Mouse (Mus musculus) olfactory bulb, adult 2 months (tissue): ENCODE results near the gene Mok. TPM values are rescaled to one million over a fixed set of nuclear protein-coding genes. Genes with fewer than 3 reads are reported as not detected.

Source experiments
- H3K27ac ChIP-seq: fragments of 200-500 bp; 2 replicates; pipeline ENCODE4 v1.5.1; 2012; ENCODE audit warnings: low read depth, low read length; ENCODE audit not compliant: insufficient read depth
- H3K4me1 ChIP-seq: fragments of 200-500 bp; 2 replicates; pipeline ENCODE4 v1.6.1; 2012; ENCODE audit warnings: low read length; ENCODE audit not compliant: control insufficient read depth, insufficient read depth
- H3K4me3 ChIP-seq: fragments of 200-500 bp; 2 replicates; pipeline ENCODE4 v1.5.1; 2012; ENCODE audit warnings: mild to moderate bottlenecking, low read depth, low read length, moderate library complexity; ENCODE audit not compliant: insufficient read depth
- CTCF ChIP-seq: fragments of 200-500 bp; IDR thresholded peaks from 2 replicates; pipeline ENCODE4 v1.5.1; 2012; ENCODE audit warnings: low read depth, mild to moderate bottlenecking, low read length, moderate library complexity; ENCODE audit not compliant: insufficient read depth
- POLR2A ChIP-seq: fragments of 200-500 bp; IDR thresholded peaks from 2 replicates; pipeline ENCODE4 v1.6.1; 2012; ENCODE audit warnings: mild to moderate bottlenecking, low read depth, low read length, moderate library complexity; ENCODE audit not compliant: insufficient read depth
- WGBS: fragments of 180-500 bp; shearing (Covaris S2); methylation state at CpG from one replicate; pipeline ENCODE4 v1.1.7; 2018; 5-methylcytosine and 5-hydroxymethylcytosine counted together
- polyA plus RNA-seq: library from polyadenylated mRNA; stranded (reverse); fragments of >200 nt; gene quantifications from 2 replicates; pipeline ENCODE4 v1.2.4, GENCODE M21; 2012; ENCODE audit warnings: low replicate concordance; ENCODE audit not compliant: missing spikeins, insufficient read depth, insufficient read length

Gene Mok
- polyA plus RNA-seq = not detected in 2 replicates

GRCm38 (mm10) chr12:110840348-110841198, at the start of gene Mok:
Gene Mok (minus strand): TSS chr12:110840939.
- peaks cover 20% of the 10 kb centered on the region for H3K4me1 ChIP-seq
- WGBS = under 1% methylated on average over 71 of the region's 71 CpGs
- H3K4me3 ChIP-seq = peak within 1 kb of the TSS; percentile 89
- H3K27ac ChIP-seq = no peak within 1 kb of the TSS
- no peak for TF ChIP-seq CTCF
- peak; percentile 44 for TF ChIP-seq POLR2A

GRCm38 (mm10) chr12:110889036-110890020, 48.6 kb upstream of the Mok start, which contains the start of the genes Cinp and Tecpr2:
Gene Cinp (minus strand): TSS chr12:110889145.
Gene Tecpr2 (plus strand): TSS chr12:110889264.
- peak within 1 kb of the TSS; percentile 43; the same call in 1 of the 2 replicates for H3K27ac ChIP-seq
- peak; percentile 96 for TF ChIP-seq POLR2A
- no peak for TF ChIP-seq CTCF
- WGBS = 1% methylated on average over 74 of the region's 74 CpGs
- peaks cover 4% of the 10 kb centered on the region; the same call in 1 of the 2 replicates for H3K4me1 ChIP-seq
- peak within 1 kb of the TSS; percentile 92 for H3K4me3 ChIP-seq

- under 1% methylated on average over 25 of the region's 25 CpGs for WGBS
- TF ChIP-seq POLR2A = no peak
- TF ChIP-seq CTCF = no peak
- Histone ChIP-seq H3K4me1 (peaks cover 4% of the 10 kb centered on the region; the same call in 1 of the 2 replicates), H3K4me3 (peak overlapping the region; percentile 92), H3K27ac (no peak overlapping the region)
These were observed 47.9 kb upstream of the Mok start for GRCm38 (mm10) chr12:110888606-110889005.

GRCm38 (mm10) chr12:110888106-110888505, 47.4 kb upstream of the Mok start:
- TF ChIP-seq CTCF = no peak
- no peak for TF ChIP-seq POLR2A
- WGBS = 31% methylated on average over 12 of the region's 12 CpGs
- Histone ChIP-seq H3K4me3 (peak overlapping the region; percentile 92), H3K4me1 (peaks cover 4% of the 10 kb centered on the region; the same call in 1 of the 2 replicates), H3K27ac (no peak overlapping the region)

GRCm38 (mm10) chr12:110885251-110885650, 44.5 kb upstream of the Mok start:
- peaks cover 4% of the 10 kb centered on the region; the same call in 1 of the 2 replicates for H3K4me1 ChIP-seq
- no peak overlapping the region for H3K27ac ChIP-seq
- TF ChIP-seq POLR2A (no peak), CTCF (no peak)
- 96% methylated on average over 2 of the region's 2 CpGs for WGBS
- no peak overlapping the region for H3K4me3 ChIP-seq

- Histone ChIP-seq H3K4me1 (no peaks in the 10 kb centered on the region; the same call in 1 of the 2 replicates), H3K27ac (no peak overlapping the region), H3K4me3 (no peak overlapping the region)
- WGBS = 85% methylated on average over 7 of the region's 7 CpGs
- no peak for TF ChIP-seq CTCF
- TF ChIP-seq POLR2A = no peak
These were observed 41.6 kb upstream of the Mok start for GRCm38 (mm10) chr12:110882291-110882690.

- no peak for TF ChIP-seq POLR2A
- TF ChIP-seq CTCF = no peak
- Histone ChIP-seq H3K4me1 (no peaks in the 10 kb centered on the region; the same call in 1 of the 2 replicates), H3K4me3 (no peak overlapping the region), H3K27ac (no peak overlapping the region)
- WGBS = 74% methylated on average over 2 of the region's 2 CpGs
These were observed 34.6 kb upstream of the Mok start for GRCm38 (mm10) chr12:110875351-110875750.

GRCm38 (mm10) chr12:110871247-110871646, 30.5 kb upstream of the Mok start:
- H3K4me3 ChIP-seq = no peak overlapping the region
- H3K27ac ChIP-seq = no peak overlapping the region
- TF ChIP-seq POLR2A (no peak), CTCF (no peak)
- WGBS = 95% methylated on average over 5 of the region's 5 CpGs
- peaks cover 2% of the 10 kb centered on the region for H3K4me1 ChIP-seq

- H3K4me3 ChIP-seq = no peak overlapping the region
- peaks cover 11% of the 10 kb centered on the region for H3K4me1 ChIP-seq
- H3K27ac ChIP-seq = no peak overlapping the region
- 89% methylated on average over 4 of the region's 4 CpGs for WGBS
- TF ChIP-seq CTCF (no peak), POLR2A (no peak)
These were observed 29.4 kb upstream of the Mok start for GRCm38 (mm10) chr12:110870107-110870506.
